Mouse (Mus musculus) heart, embryonic 15.5 days (tissue): ENCODE data around the gene Neu3. TPM values are rescaled to one million over a fixed set of nuclear protein-coding genes. Genes with fewer than 3 reads are reported as not detected.

Experiments
- ATAC-seq: fragments of 200-750 bp; cut with Nextera tagmentation; replicated peaks from 2 replicates; pipeline ENCODE4 v1.8.0; 2017; ENCODE audit warnings: low read depth, moderate TSS enrichment; ENCODE audit not compliant: insufficient number of reproducible peaks, insufficient read depth, low FRiP score
- H3K27ac ChIP-seq: fragments of 300-500 bp; sonication (generic); 2 replicates; pipeline ENCODE4 v1.5.1; 2015; ENCODE audit warnings: mild to moderate bottlenecking, inconsistent platforms
- H3K27me3 ChIP-seq: fragments of 300-500 bp; sonication (generic); 2 replicates; pipeline ENCODE4 v1.6.1; 2015; ENCODE audit warnings: inconsistent platforms
- H3K36me3 ChIP-seq: fragments of 300-500 bp; sonication (generic); 2 replicates; pipeline ENCODE4 v1.6.1; 2015; ENCODE audit warnings: mild to moderate bottlenecking, inconsistent platforms
- H3K4me1 ChIP-seq: fragments of 300-500 bp; sonication (generic); replicated peaks from 2 replicates; pipeline ENCODE4 v1.6.1; 2015; ENCODE audit warnings: inconsistent platforms
- H3K4me2 ChIP-seq: fragments of 300-500 bp; sonication (generic); 2 replicates; pipeline ENCODE4 v1.6.1; 2015; ENCODE audit warnings: inconsistent platforms, mild to moderate bottlenecking, moderate library complexity
- H3K4me3 ChIP-seq: fragments of 300-500 bp; sonication (generic); 2 replicates; pipeline ENCODE4 v1.5.1; 2015; ENCODE audit warnings: mild to moderate bottlenecking, inconsistent platforms
- H3K9ac ChIP-seq: fragments of 300-500 bp; sonication (generic); 2 replicates; pipeline ENCODE4 v1.6.1; 2015; ENCODE audit warnings: mild to moderate bottlenecking, inconsistent platforms
- H3K9me3 ChIP-seq: fragments of 300-500 bp; sonication (generic); replicated peaks from 2 replicates; pipeline ENCODE4 v1.6.1; 2016; ENCODE audit warnings: inconsistent platforms
- WGBS: fragments of 180-500 bp; shearing (Covaris S2); methylation state at CpG from one replicate; pipeline ENCODE4 v1.1.7; 2015; ENCODE audit warnings: mixed read lengths; 5-methylcytosine and 5-hydroxymethylcytosine counted together
- polyA plus RNA-seq: library from polyadenylated mRNA; unstranded; fragments of >200 nt; fragmentation: Nextera tagmentation; extraction: Ambion mirVana; gene quantifications from 2 replicates; pipeline ENCODE4 v1.2.1, GENCODE M21; 2015

The Neu3 gene
- polyA plus RNA-seq, 1 experiment from 2014 or later, result 3.3 TPM

- no peak overlapping the region for H3K27ac ChIP-seq
- H3K27me3 ChIP-seq, result no peaks in the 10 kb centered on the region
- no peaks in the 10 kb centered on the region for H3K4me1 ChIP-seq
- no peak for ATAC-seq
- 46% methylated on average over 5 of the region's 5 CpGs for WGBS
- H3K36me3 ChIP-seq, result no peaks in the 10 kb centered on the region
- no peaks in the 10 kb centered on the region for H3K9me3 ChIP-seq
- no peak overlapping the region for H3K4me2 ChIP-seq
- H3K9ac ChIP-seq, result no peak overlapping the region
- H3K4me3 ChIP-seq, result no peak overlapping the region
These were observed 39.7 kb downstream of the Neu3 start for GRCm38 (mm10) chr7:99788563-99788962.

GRCm38 (mm10) chr7:99787935-99788334 is 40.3 kb downstream of the Neu3 start:
- no peaks in the 10 kb centered on the region for H3K36me3 ChIP-seq
- no peak overlapping the region for H3K4me3 ChIP-seq
- no peak overlapping the region for H3K27ac ChIP-seq
- 59% methylated on average over 2 of the region's 2 CpGs for WGBS
- no peak overlapping the region for H3K9ac ChIP-seq
- no peak overlapping the region for H3K4me2 ChIP-seq
- no peak for ATAC-seq
- no peaks in the 10 kb centered on the region for H3K4me1 ChIP-seq
- H3K9me3 ChIP-seq, result no peaks in the 10 kb centered on the region
- no peaks in the 10 kb centered on the region for H3K27me3 ChIP-seq

GRCm38 (mm10) chr7:99786774-99787173 is 41.4 kb downstream of the Neu3 start:
- H3K4me1 ChIP-seq, result no peaks in the 10 kb centered on the region
- 85% methylated on average over 3 of the region's 3 CpGs for WGBS
- H3K4me2 ChIP-seq, result no peak overlapping the region
- H3K4me3 ChIP-seq, result no peak overlapping the region
- H3K27ac ChIP-seq, result no peak overlapping the region
- H3K36me3 ChIP-seq, result no peaks in the 10 kb centered on the region
- H3K27me3 ChIP-seq, result no peaks in the 10 kb centered on the region
- no peak overlapping the region for H3K9ac ChIP-seq
- no peak for ATAC-seq
- no peaks in the 10 kb centered on the region for H3K9me3 ChIP-seq

- 77% methylated on average over 3 of the region's 3 CpGs for WGBS
- no peak for ATAC-seq
These were observed 42.7 kb downstream of the Neu3 start for GRCm38 (mm10) chr7:99785553-99785952.

GRCm38 (mm10) chr7:99783421-99783820 is 44.8 kb downstream of the Neu3 start:
- 88% methylated on average over 7 of the region's 7 CpGs for WGBS
- H3K9ac ChIP-seq, result no peak overlapping the region

More at GRCm38 (mm10) chr7:99785553-99785952, 42.7 kb downstream of the Neu3 start:
- no peak overlapping the region for H3K4me2 ChIP-seq
- H3K9me3 ChIP-seq, result no peaks in the 10 kb centered on the region
- no peak overlapping the region for H3K4me3 ChIP-seq
- no peak overlapping the region for H3K9ac ChIP-seq
- H3K36me3 ChIP-seq, result no peaks in the 10 kb centered on the region
- no peaks in the 10 kb centered on the region for H3K27me3 ChIP-seq
- H3K4me1 ChIP-seq, result no peaks in the 10 kb centered on the region
- no peak overlapping the region for H3K27ac ChIP-seq

GRCm38 (mm10) chr7:99781916-99782315 is 46.3 kb downstream of the Neu3 start:
- ATAC-seq, result no peak
- no peaks in the 10 kb centered on the region for H3K36me3 ChIP-seq
- H3K4me1 ChIP-seq, result no peaks in the 10 kb centered on the region
- 61% methylated on average over 2 of the region's 2 CpGs for WGBS
- no peak overlapping the region for H3K4me2 ChIP-seq
- no peak overlapping the region for H3K9ac ChIP-seq
- H3K27me3 ChIP-seq, result no peaks in the 10 kb centered on the region
- no peak overlapping the region for H3K27ac ChIP-seq
- no peaks in the 10 kb centered on the region for H3K9me3 ChIP-seq
- H3K4me3 ChIP-seq, result no peak overlapping the region

More at GRCm38 (mm10) chr7:99783421-99783820, 44.8 kb downstream of the Neu3 start:
- H3K4me3 ChIP-seq, result no peak overlapping the region
- no peaks in the 10 kb centered on the region for H3K27me3 ChIP-seq
- no peak overlapping the region for H3K4me2 ChIP-seq
- H3K4me1 ChIP-seq, result no peaks in the 10 kb centered on the region
- H3K36me3 ChIP-seq, result no peaks in the 10 kb centered on the region
- H3K9me3 ChIP-seq, result no peaks in the 10 kb centered on the region
- ATAC-seq, result no peak
- H3K27ac ChIP-seq, result no peak overlapping the region

- no peak for ATAC-seq
- H3K27ac ChIP-seq, result no peak overlapping the region
These were observed 46.8 kb downstream of the Neu3 start for GRCm38 (mm10) chr7:99781385-99781784.

GRCm38 (mm10) chr7:99763207-99763606 is 65.0 kb downstream of the Neu3 start, which contains the start of gene Olfr521:
Gene Olfr521, plus strand, starts transcription at chr7:99763507.
- Histone ChIP-seq H3K36me3 (no peaks in the 10 kb centered on the region), H3K27me3 (no peaks in the 10 kb centered on the region), H3K9me3 (peaks cover 15% of the 10 kb centered on the region; the same call in 1 of the 2 replicates), H3K4me2 (no peak within 1 kb of the TSS), H3K4me3 (no peak within 1 kb of the TSS), H3K4me1 (no peaks in the 10 kb centered on the region), H3K9ac (no peak within 1 kb of the TSS), H3K27ac (no peak within 1 kb of the TSS)
- ATAC-seq, result no peak
- 93% methylated on average over 2 of the region's 2 CpGs for WGBS

More at GRCm38 (mm10) chr7:99781385-99781784, 46.8 kb downstream of the Neu3 start:
- Histone ChIP-seq H3K27me3 (no peaks in the 10 kb centered on the region), H3K36me3 (no peaks in the 10 kb centered on the region), H3K9ac (no peak overlapping the region), H3K4me1 (no peaks in the 10 kb centered on the region), H3K4me2 (no peak overlapping the region), H3K4me3 (no peak overlapping the region), H3K9me3 (no peaks in the 10 kb centered on the region)
- 55% methylated on average over 5 of the region's 5 CpGs for WGBS

Other genes starting within 250 kb of the Neu3 start
- gene Tpbgl, start 201.3 kb downstream of the Neu3 start, polyA plus RNA-seq, result 2.1 and 3.3 TPM in 2 replicates
- 2.0 and 4.0 TPM in 2 replicates for gene Slco2b1, start 117.1 kb downstream of the Neu3 start, polyA plus RNA-seq
- not detected in 2 replicates for gene Olfr520, start 98.1 kb downstream of the Neu3 start, polyA plus RNA-seq
- gene Olfr521, start 64.9 kb downstream of the Neu3 start, polyA plus RNA-seq, result not detected in 2 replicates
- gene Xrra1, start 30.7 kb upstream of the Neu3 start, polyA plus RNA-seq, result 0.08 and 0.23 TPM in 2 replicates
- 188 and 201 TPM in 2 replicates for gene Spcs2, start 35.0 kb upstream of the Neu3 start, polyA plus RNA-seq
- 2.7 and 3.7 TPM in 2 replicates for gene Rnf169, start 152.0 kb upstream of the Neu3 start, polyA plus RNA-seq
- gene Chrdl2, start 177.8 kb upstream of the Neu3 start, polyA plus RNA-seq, result 0.11 and 0.37 TPM in 2 replicates